ENCODE assay signal across 7 mouse cellular contexts in the genomic region with DNA sequence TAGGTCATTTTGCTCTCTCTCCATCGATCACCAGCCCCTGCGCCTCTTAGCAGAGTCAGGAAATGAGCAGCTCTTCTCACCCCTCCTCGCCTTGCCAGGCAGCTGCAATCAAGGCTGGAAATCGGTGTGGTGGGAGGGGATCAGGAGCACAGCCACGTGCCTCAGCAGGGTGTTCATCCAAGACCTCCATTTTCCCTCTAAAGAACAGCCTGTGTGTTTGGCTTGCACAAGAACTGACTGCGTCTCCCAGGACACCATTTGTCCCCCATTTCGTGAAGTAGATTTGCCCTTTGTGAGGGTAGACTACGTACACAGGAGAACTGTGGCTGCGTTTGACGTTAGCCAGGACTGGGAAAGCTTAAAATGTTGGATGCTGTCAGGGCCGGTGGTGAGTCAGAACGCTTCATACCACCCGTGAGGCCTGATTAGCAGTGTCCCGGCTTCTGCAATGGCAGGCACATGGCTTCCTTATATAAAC. TPM values are rescaled to one million over a fixed set of nuclear protein-coding genes. Genes with fewer than 3 reads are reported as not detected.
A peak's percentile ranks its signal among the peaks of the same experiment; 100 is the strongest.
DNase-seq lines count a peak whose midpoint lies in the region; ATAC-seq and TF ChIP-seq lines count a peak whose summit lies in the region.

No protein-coding gene starts in this region.

- H3K36me3 ChIP-seq in C2C12 (ENCODE audit: control insufficient read depth, insufficient read depth) (peaks cover 16% of the 10 kb centered on the region), MEL (ENCODE audit: control insufficient read depth in 1 of 2, insufficient read depth in 2 of 2, low read length in 2 of 2) (peaks cover 0 to 49% of the 10 kb centered on the region in 2 experiments; a peak in 2 of 4 replicates)
- no peaks in the 10 kb centered on the region for H3K36me3 ChIP-seq in hindbrain, embryonic 10.5 days
- no peaks in the 10 kb centered on the region for H3K36me3 ChIP-seq in liver, embryonic 13.5 days
- H3K36me3 ChIP-seq in neural tube, embryonic 13.5 days, result no peaks in the 10 kb centered on the region

- H3K4me3 ChIP-seq in C2C12 (ENCODE audit: insufficient read depth, poor library complexity, severe bottlenecking) (no peak overlapping the region), MEL (ENCODE audit: control insufficient read depth in 1 of 2, insufficient read depth in 1 of 2, low read depth in 2 of 2, low read length in 2 of 2) (no peak overlapping the region)
- no peak overlapping the region for H3K4me3 ChIP-seq in embryonic fibroblast, embryonic 13.5 days (ENCODE audit: insufficient read depth, low read length)
- H3K4me3 ChIP-seq in hindbrain, embryonic 10.5 days, result no peak overlapping the region
- H3K4me3 ChIP-seq in liver, embryonic 13.5 days (replicated peaks), result no peak overlapping the region
- H3K4me3 ChIP-seq in neural tube, embryonic 13.5 days, result no peak overlapping the region

- peak overlapping the region; percentile 3 for H3K9ac ChIP-seq in MEL (ENCODE audit: control insufficient read depth, low read depth, low read length, poor library complexity, severe bottlenecking)
- no peak overlapping the region for H3K9ac ChIP-seq in liver, embryonic 13.5 days
- no peak overlapping the region for H3K9ac ChIP-seq in neural tube, embryonic 13.5 days

- WGBS in hindbrain, embryonic 10.5 days, result 49% methylated on average over 14 of the region's 14 CpGs
- WGBS in liver, embryonic 13.5 days (ENCODE audit: insufficient replicate concordance), result 39% methylated on average over 14 of the region's 14 CpGs
- WGBS in neural tube, embryonic 13.5 days, result 24% methylated on average over 14 of the region's 14 CpGs

- H3K4me1 ChIP-seq in MEL (ENCODE audit: control insufficient read depth in 1 of 2, insufficient read depth in 2 of 2, low read length in 2 of 2), result peaks cover 27 to 46% of the 10 kb centered on the region in 2 experiments
- peaks cover 29% of the 10 kb centered on the region for H3K4me1 ChIP-seq in embryonic fibroblast, embryonic 13.5 days (ENCODE audit: control insufficient read depth, insufficient read depth, low read length)
- H3K4me1 ChIP-seq in hindbrain, embryonic 10.5 days (replicated peaks), result peaks cover 63% of the 10 kb centered on the region
- H3K4me1 ChIP-seq in liver, embryonic 13.5 days (replicated peaks), result peaks cover 73% of the 10 kb centered on the region
- H3K4me1 ChIP-seq in neural tube, embryonic 13.5 days (replicated peaks), result peaks cover 60% of the 10 kb centered on the region

- peak overlapping the region; percentile 25 for H3K27ac ChIP-seq in MEL (ENCODE audit: control insufficient read depth, low read depth, low read length)
- H3K27ac ChIP-seq in embryonic fibroblast, embryonic 13.5 days (ENCODE audit: insufficient read depth, low read length), result peak overlapping the region; percentile 62
- H3K27ac ChIP-seq in hindbrain, embryonic 10.5 days, result peak overlapping the region; percentile 16
- peak overlapping the region; percentile 67; the same call in 1 of the 2 replicates for H3K27ac ChIP-seq in liver, embryonic 13.5 days
- H3K27ac ChIP-seq in neural tube, embryonic 13.5 days (replicated peaks), result peak overlapping the region; percentile 66

- peaks cover 91% of the 10 kb centered on the region for H3K79me3 ChIP-seq in C2C12 (ENCODE audit: low read depth)

- TF ChIP-seq EP300 in MEL (IDR thresholded peaks at IDR 0.05; ENCODE audit: low read depth in 1 of 2, low read length in 2 of 2), result no peak; a peak in 1 of 4 replicates

- TF ChIP-seq CTCF in C2C12 (IDR thresholded peaks at IDR 0.05; ENCODE audit: control insufficient read depth, insufficient read depth, insufficient read length) (no peak), MEL (IDR thresholded peaks at IDR 0.05 in 2 of 3, conservative IDR thresholded peaks at IDR 0.05 in 1 of 3; ENCODE audit: control insufficient read depth in 1 of 3, insufficient read depth in 1 of 3, low read depth in 2 of 3, low read length in 3 of 3, poor library complexity in 1 of 3, severe bottlenecking in 1 of 3) (no peak)
- no peak for TF ChIP-seq CTCF in embryonic fibroblast, embryonic 13.5 days (IDR thresholded peaks at IDR 0.05; ENCODE audit: borderline replicate concordance, insufficient read depth, low read length)

- H3K79me2 ChIP-seq in C2C12 (ENCODE audit: control insufficient read depth, insufficient read depth) (peaks cover 100% of the 10 kb centered on the region), MEL (ENCODE audit: control insufficient read depth, insufficient read depth, low read length, poor library complexity) (peaks cover 39% of the 10 kb centered on the region)

- H3K4me2 ChIP-seq in liver, embryonic 13.5 days, result peak overlapping the region; percentile 12; the same call in 1 of the 2 replicates
- H3K4me2 ChIP-seq in neural tube, embryonic 13.5 days, result no peak overlapping the region

- H3ac ChIP-seq in C2C12 (ENCODE audit: control insufficient read depth, insufficient read length, low read depth), result no peak overlapping the region

- H3K27me3 ChIP-seq in C2C12 (ENCODE audit: control insufficient read depth, insufficient read depth, insufficient read length), result no peaks in the 10 kb centered on the region
- H3K27me3 ChIP-seq in MEL (ENCODE audit: control insufficient read depth in 1 of 2, insufficient read depth in 2 of 2, low read length in 2 of 2), result no peaks in the 10 kb centered on the region
- H3K27me3 ChIP-seq in hindbrain, embryonic 10.5 days (ENCODE audit: insufficient read depth, poor library complexity, severe bottlenecking), result peaks cover 5% of the 10 kb centered on the region
- no peaks in the 10 kb centered on the region for H3K27me3 ChIP-seq in liver, embryonic 13.5 days
- peaks cover 9% of the 10 kb centered on the region for H3K27me3 ChIP-seq in neural tube, embryonic 13.5 days

- H3K9me3 ChIP-seq in MEL (replicated peaks; ENCODE audit: insufficient read depth, low read length), result no peaks in the 10 kb centered on the region
- no peaks in the 10 kb centered on the region for H3K9me3 ChIP-seq in hindbrain, embryonic 10.5 days
- no peaks in the 10 kb centered on the region for H3K9me3 ChIP-seq in liver, embryonic 13.5 days (replicated peaks)
- H3K9me3 ChIP-seq in neural tube, embryonic 13.5 days, result no peaks in the 10 kb centered on the region

- no peak for TF ChIP-seq POLR2A in MEL (IDR thresholded peaks at IDR 0.05; ENCODE audit: control insufficient read depth in 1 of 2, insufficient read depth in 1 of 2, low read depth in 1 of 2, low read length in 2 of 2, poor library complexity in 1 of 2)
- 0 out of 2 replicates have a peak, but pooled peaks have one; percentile 30 for TF ChIP-seq POLR2A in embryonic fibroblast, embryonic 13.5 days (IDR thresholded peaks at IDR 0.05; ENCODE audit: low read depth, low read length)

- no peak for ATAC-seq in liver, embryonic 13.5 days (ENCODE audit: low read depth)
- peak; percentile 52 for ATAC-seq in neural tube, embryonic 13.5 days (ENCODE audit: low read depth)

- peak; percentile 49 for DNase-seq in MEL (ENCODE audit: low read depth, low spot score)
- no peak for DNase-seq in hindbrain, embryonic 10.5 days (ENCODE audit: low spot score)
- no peak for DNase-seq in liver, embryonic 13.5 days
- no peak for DNase-seq in spleen, postnatal 36 days (ENCODE audit: low spot score in 2 of 2)

- no peak for TF ChIP-seq RAD21 in MEL (IDR thresholded peaks at IDR 0.05; ENCODE audit: low read depth, low read length)

TF ChIP-seq in C2C12, 6 proteins besides CTCF, POLR2A, EP300 and RAD21:
- no peak for TF ChIP-seq MYOD1 (IDR thresholded peaks at IDR 0.05; ENCODE audit: control insufficient read depth, insufficient read length, low read depth)
- peak; percentile 56 for TF ChIP-seq USF1 (IDR thresholded peaks at IDR 0.05; ENCODE audit: low read depth)
- TF ChIP-seq MAX (IDR thresholded peaks at IDR 0.05), result peak; percentile 72

TF ChIP-seq in MEL, 35 proteins besides CTCF, POLR2A, EP300 and RAD21:
- peak; percentile 36; the same call in 1 of the 2 replicates for TF ChIP-seq ETS1 (IDR thresholded peaks at IDR 0.05; ENCODE audit: low read depth, low read length)
- TF ChIP-seq BHLHE40 (IDR thresholded peaks at IDR 0.05; ENCODE audit: borderline replicate concordance, low read depth, low read length), result peak; percentile 66; the same call in 1 of the 2 replicates
- TF ChIP-seq TCF12 (IDR thresholded peaks at IDR 0.05; ENCODE audit: low read depth, low read length), result no peak
- peak; percentile 2; the same call in 1 of the 2 replicates for TF ChIP-seq GATA1 (IDR thresholded peaks at IDR 0.05; ENCODE audit: low read depth, low read length)
- TF ChIP-seq TBP (IDR thresholded peaks at IDR 0.05; ENCODE audit: low read depth, low read length), result no peak
- TF ChIP-seq JUND (IDR thresholded peaks at IDR 0.05; ENCODE audit: low read depth, low read length), result no peak
- TF ChIP-seq MXI1 (IDR thresholded peaks at IDR 0.05; ENCODE audit: low read depth, low read length), result peak; percentile 52
- TF ChIP-seq SIN3A (IDR thresholded peaks at IDR 0.05; ENCODE audit: low read length), result 0 out of 2 replicates have a peak, but pooled peaks have one; percentile 31
- no peak for TF ChIP-seq KAT2A (conservative IDR thresholded peaks at IDR 0.05; ENCODE audit: low read depth, low read length)
- TF ChIP-seq USF1 (IDR thresholded peaks at IDR 0.05; ENCODE audit: low read depth, low read length), result peak; percentile 56; the same call in 1 of the 2 replicates
- TF ChIP-seq MAX (IDR thresholded peaks at IDR 0.05; ENCODE audit: low read length), result peak; percentile 77
- no peak for TF ChIP-seq POLR2AphosphoS5 (IDR thresholded peaks at IDR 0.05; ENCODE audit: borderline replicate concordance, low read depth, low read length)
- peak; percentile 54; the same call in 1 of the 2 replicates for TF ChIP-seq MAZ (IDR thresholded peaks at IDR 0.05; ENCODE audit: low read depth, low read length)
- TF ChIP-seq MYC (IDR thresholded peaks at IDR 0.05; ENCODE audit: low read depth, low read length), result peak; percentile 70; the same call in 1 of the 2 replicates
- TF ChIP-seq ZMIZ1 (IDR thresholded peaks at IDR 0.05; ENCODE audit: low read depth, low read length), result no peak

RNA-seq across cellular contexts. Expression of gene Bag3, which starts 6.2 kb away (rescaled TPM):
- polyA plus RNA-seq in C2C12 (2012; fragmentation: generic; extraction: Trizol), result 78.2 TPM
- 5.1 and 5.8 TPM in 2 replicates for total RNA-seq in MEL (2012; rRNA removed)
- polyA plus RNA-seq in MEL (2012; ENCODE audit: insufficient read depth in 1 of 2, insufficient read length in 2 of 2, low read depth in 1 of 2, low replicate concordance in 2 of 2, missing spikeins in 1 of 2), result 10 to 100 TPM in 1 of 2 experiments, not detected in 1; 13.4 TPM
- polyA plus RNA-seq in embryonic fibroblast, embryonic 13.5 days (2011; ENCODE audit: insufficient read length, low read depth, missing spikeins), result 63.4 and 70.8 TPM in 2 replicates
- 7.2 and 7.8 TPM in 2 replicates for polyA plus RNA-seq in hindbrain, embryonic 10.5 days (2016; fragmentation: Nextera tagmentation; extraction: Ambion mirVana)
- polyA plus RNA-seq in liver, embryonic 13.5 days (2015; fragmentation: Nextera tagmentation; extraction: Ambion mirVana), result 3.3 and 3.9 TPM in 2 replicates
- 3.2 and 3.6 TPM in 2 replicates for polyA plus RNA-seq in neural tube, embryonic 13.5 days (2015; fragmentation: Nextera tagmentation; extraction: Ambion mirVana)

Comparison
In these comparisons a context has a peak if more than half of its experiments do, and no peak if none do; other contexts are left out.
1. H3K27ac ChIP-seq: peak in every context shown above with its lines; median percentile 67 in liver, embryonic 13.5 days; 66 in neural tube, embryonic 13.5 days; 62 in embryonic fibroblast, embryonic 13.5 days; 25 in MEL; 16 in hindbrain, embryonic 10.5 days.